ENCODE assay signal across 19 mouse cellular contexts in genomic region chr5:88398581-88398980, GRCm38 (mm10). TPM values are rescaled to one million over a fixed set of nuclear protein-coding genes. Genes with fewer than 3 reads are reported as not detected.
DNase-seq lines count a peak whose midpoint lies in the region; ATAC-seq lines count a peak whose summit lies in the region.
"Had no signal": no experiment of that assay in that cellular context is flagged by ENCODE, and none has a peak within 500 bp of the region (broad histone marks: within the 10 kb centered on the region; RNA-seq: fewer than 3 reads in every experiment).

No protein-coding gene starts in this region.

- H3K27ac ChIP-seq in embryonic facial prominence, embryonic 11.5 days (replicated peaks; ENCODE audit: low read depth, low read length), result no peak overlapping the region
- H3K27ac ChIP-seq in embryonic facial prominence, embryonic 10.5 days (replicated peaks), result no peak overlapping the region
- H3K27ac ChIP-seq in embryonic facial prominence, embryonic 12.5 days, result no peak overlapping the region
- H3K27ac ChIP-seq: liver, embryonic 14.5 days had no signal

- no peaks in the 10 kb centered on the region for H3K36me3 ChIP-seq in embryonic facial prominence, embryonic 11.5 days (replicated peaks; ENCODE audit: control insufficient read depth, insufficient read depth, low read depth, low read length)
- no peaks in the 10 kb centered on the region for H3K36me3 ChIP-seq in embryonic facial prominence, embryonic 10.5 days (replicated peaks)
- H3K36me3 ChIP-seq in embryonic facial prominence, embryonic 12.5 days, result no peaks in the 10 kb centered on the region

- intact Hi-C loops in left cerebral cortex, postnatal 4 days (cut with DNase I), result loop anchor here (10.0 kb wide), 1 partner anchor 614 kb away; no protein-coding TSS in a partner anchor
- intact Hi-C loops in left cerebral cortex, postnatal 25 days (cut with DNase I), result loop anchor here (10.0 kb wide), 2 partner anchors 614 to 1544 kb away; no protein-coding TSS in a partner anchor
- intact Hi-C loops in gastrocnemius, postnatal 36 days (cut with DNase I), result no loop called here

- no peaks in the 10 kb centered on the region for H3K4me1 ChIP-seq in embryonic facial prominence, embryonic 11.5 days (ENCODE audit: control insufficient read depth, insufficient read depth, low read length)
- no peaks in the 10 kb centered on the region for H3K4me1 ChIP-seq in embryonic facial prominence, embryonic 10.5 days
- H3K4me1 ChIP-seq in embryonic facial prominence, embryonic 12.5 days, result no peaks in the 10 kb centered on the region

- H3K9ac ChIP-seq in embryonic facial prominence, embryonic 11.5 days (replicated peaks; ENCODE audit: low read length), result no peak overlapping the region
- H3K9ac ChIP-seq in embryonic facial prominence, embryonic 12.5 days, result no peak overlapping the region
- H3K9ac ChIP-seq: liver, embryonic 14.5 days had no signal

- no peak overlapping the region for H3K4me3 ChIP-seq in embryonic facial prominence, embryonic 11.5 days (ENCODE audit: low read depth, low read length)
- H3K4me3 ChIP-seq in embryonic facial prominence, embryonic 10.5 days, result no peak overlapping the region
- no peak overlapping the region for H3K4me3 ChIP-seq in embryonic facial prominence, embryonic 12.5 days
- H3K4me3 ChIP-seq: myocyte had no signal

- 72% methylated on average over 5 of the region's 5 CpGs for WGBS in embryonic facial prominence, embryonic 11.5 days
- WGBS in embryonic facial prominence, embryonic 10.5 days, result 77% methylated on average over 5 of the region's 5 CpGs
- 78% methylated on average over 5 of the region's 5 CpGs for WGBS in embryonic facial prominence, embryonic 12.5 days

- no peaks in the 10 kb centered on the region for H3K9me3 ChIP-seq in embryonic facial prominence, embryonic 11.5 days (replicated peaks; ENCODE audit: control insufficient read depth, low read length)
- no peaks in the 10 kb centered on the region for H3K9me3 ChIP-seq in embryonic facial prominence, embryonic 10.5 days
- no peaks in the 10 kb centered on the region for H3K9me3 ChIP-seq in embryonic facial prominence, embryonic 12.5 days

- no peak for DNase-seq in embryonic facial prominence, embryonic 11.5 days (ENCODE audit: low spot score)
- no peak for DNase-seq in embryonic facial prominence, embryonic 10.5 days (ENCODE audit: low spot score)
- DNase-seq in left cerebral cortex, postnatal 4 days, result peak; percentile 43
- DNase-seq in left cerebral cortex, postnatal 25 days (ENCODE audit: low spot score in 2 of 2), result no peak
- peak; percentile 8 for DNase-seq in cerebellum, adult 11 months
- DNase-seq in gastrocnemius, postnatal 36 days, result no peak
- DNase-seq: adrenal gland, postnatal 10 days; heart, adult 18-20 months; heart, postnatal 10 days; kidney, adult 11 months; lung, postnatal 36 days; spleen, adult 18-20 months had no signal

- no peaks in the 10 kb centered on the region for H3K27me3 ChIP-seq in embryonic facial prominence, embryonic 11.5 days (ENCODE audit: control insufficient read depth, insufficient read depth, low read length)
- no peaks in the 10 kb centered on the region for H3K27me3 ChIP-seq in embryonic facial prominence, embryonic 10.5 days (replicated peaks; ENCODE audit: low read depth, poor library complexity, severe bottlenecking)
- H3K27me3 ChIP-seq in embryonic facial prominence, embryonic 12.5 days, result no peaks in the 10 kb centered on the region

- ATAC-seq in embryonic facial prominence, embryonic 11.5 days (replicated peaks; ENCODE audit: insufficient number of reproducible peaks, low FRiP score, low TSS enrichment, low read depth), result 0 out of 2 replicates have a peak, but pooled peaks have one; percentile 22
- ATAC-seq in embryonic facial prominence, embryonic 12.5 days (ENCODE audit: insufficient number of reproducible peaks, insufficient read depth, low FRiP score, low TSS enrichment), result peak; percentile 48; the same call in 1 of the 2 replicates
- no peak for ATAC-seq in megakaryocyte progenitor cell, adult 5-6 weeks (replicated peaks; ENCODE audit: poor library complexity)

- H3K4me2 ChIP-seq in embryonic facial prominence, embryonic 11.5 days (ENCODE audit: low read depth, low read length), result no peak overlapping the region
- no peak overlapping the region for H3K4me2 ChIP-seq in embryonic facial prominence, embryonic 12.5 days (replicated peaks)

RNA-seq across cellular contexts. Expression of gene Amtn, which starts 22.7 kb away (rescaled TPM):
- polyA plus RNA-seq in embryonic facial prominence, embryonic 11.5 days (2014; fragmentation: Nextera tagmentation; extraction: Ambion mirVana), result not detected in 2 replicates
- polyA plus RNA-seq in embryonic facial prominence, embryonic 10.5 days (2016; fragmentation: Nextera tagmentation; extraction: Ambion mirVana), result not detected in 2 replicates
- not detected for total RNA-seq in left cerebral cortex, postnatal 4 days (2021)
- total RNA-seq in left cerebral cortex, postnatal 25 days (2021), result not detected
- 0.23 TPM in 1 of 2 replicates, not detected in the other for polyA plus RNA-seq in embryonic facial prominence, embryonic 12.5 days (2016; fragmentation: Nextera tagmentation; extraction: Ambion mirVana)
- not detected for total RNA-seq in gastrocnemius, postnatal 36 days (2021)
- total RNA-seq in megakaryocyte progenitor cell, adult 5-6 weeks (2015), result not detected in 2 replicates
- total RNA-seq in megakaryocyte progenitor cell, adult 5-6 weeks (2017), result not detected in 2 replicates
- total RNA-seq: adrenal gland, postnatal 10 days; heart, adult 18-20 months; heart, postnatal 10 days; left cerebral cortex, postnatal 10 days had no signal
- polyA plus RNA-seq: embryonic facial prominence, embryonic 14.5 days; liver, embryonic 14.5 days; myocyte; urinary bladder, adult 2 months had no signal

RNA-seq across cellular contexts. Expression of gene Ambn, which starts 57.2 kb away (rescaled TPM):
- 0.70 and 0.94 TPM in 2 replicates for polyA plus RNA-seq in embryonic facial prominence, embryonic 11.5 days (2014; fragmentation: Nextera tagmentation; extraction: Ambion mirVana)
- not detected in 2 replicates for polyA plus RNA-seq in embryonic facial prominence, embryonic 10.5 days (2016; fragmentation: Nextera tagmentation; extraction: Ambion mirVana)
- not detected for total RNA-seq in left cerebral cortex, postnatal 4 days (2021)
- not detected for total RNA-seq in left cerebral cortex, postnatal 25 days (2021)
- polyA plus RNA-seq in embryonic facial prominence, embryonic 12.5 days (2016; fragmentation: Nextera tagmentation; extraction: Ambion mirVana), result 0.90 and 1.4 TPM in 2 replicates
- total RNA-seq in gastrocnemius, postnatal 36 days (2021), result not detected
- not detected in 2 replicates for total RNA-seq in megakaryocyte progenitor cell, adult 5-6 weeks (2015)
- total RNA-seq in megakaryocyte progenitor cell, adult 5-6 weeks (2017), result not detected in 2 replicates
- total RNA-seq: adrenal gland, postnatal 10 days; heart, adult 18-20 months; heart, postnatal 10 days; left cerebral cortex, postnatal 10 days had no signal
- polyA plus RNA-seq: liver, embryonic 14.5 days; myocyte; urinary bladder, adult 2 months had no signal

Comparison
In these comparisons a context has a peak if more than half of its experiments do, and no peak if none do; other contexts are left out.
1. DNase-seq: peak in left cerebral cortex, postnatal 4 days (single experiment) and cerebellum, adult 11 months (single experiment); none in embryonic facial prominence, embryonic 11.5 days (single experiment), embryonic facial prominence, embryonic 10.5 days (single experiment), left cerebral cortex, postnatal 25 days (0 of 2) and gastrocnemius, postnatal 36 days (0 of 2).